Mouse (Mus musculus) left cerebral cortex, adult 8-10 months (tissue): ENCODE data around the gene Fzd7. TPM values are rescaled to one million over a fixed set of nuclear protein-coding genes. Genes with fewer than 3 reads are reported as not detected.
"Not testable (repeated sequence)": the region's sequence is repeated elsewhere in the genome, so short reads cannot be mapped to it uniquely, and the experiment has no call there.

Experiments used
- DNase-seq, 2 experiments: peaks; one replicate each; pipeline ENCODE4 v3.0.0; 2022; ENCODE audit warnings: low spot score in 2 of 2
- total RNA-seq, 4 experiments: library from RNA; stranded (reverse); gene quantifications; 2 replicates each; pipeline ENCODE4 v1.2.4; 2022

Fzd7 gene
- 1 to 10 TPM; 7.7 to 9.5 (median 8.2) TPM for total RNA-seq

DNA sequence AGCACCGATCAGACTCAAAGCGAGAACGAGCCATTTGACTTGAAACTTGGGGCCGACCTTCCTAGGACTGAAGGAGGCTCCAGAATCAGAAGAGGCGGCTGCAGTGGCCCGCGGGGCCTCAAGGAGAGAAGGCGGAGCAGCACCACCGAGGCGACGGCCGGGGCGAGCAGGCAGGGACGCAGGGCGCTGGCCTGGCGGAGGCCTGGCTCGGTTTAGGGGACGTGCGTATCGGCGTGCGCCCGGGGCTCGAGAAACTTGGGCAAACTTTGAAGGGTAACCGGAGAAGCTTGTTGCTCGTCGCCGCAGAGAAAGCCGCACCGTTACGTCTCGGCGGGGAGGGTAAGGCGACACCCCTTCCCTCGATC is at the start of gene Fzd7:
TSS of gene Fzd7 (plus strand) at position 94 of the 365 bp plus-strand sequence.
- no peak for DNase-seq

DNA sequence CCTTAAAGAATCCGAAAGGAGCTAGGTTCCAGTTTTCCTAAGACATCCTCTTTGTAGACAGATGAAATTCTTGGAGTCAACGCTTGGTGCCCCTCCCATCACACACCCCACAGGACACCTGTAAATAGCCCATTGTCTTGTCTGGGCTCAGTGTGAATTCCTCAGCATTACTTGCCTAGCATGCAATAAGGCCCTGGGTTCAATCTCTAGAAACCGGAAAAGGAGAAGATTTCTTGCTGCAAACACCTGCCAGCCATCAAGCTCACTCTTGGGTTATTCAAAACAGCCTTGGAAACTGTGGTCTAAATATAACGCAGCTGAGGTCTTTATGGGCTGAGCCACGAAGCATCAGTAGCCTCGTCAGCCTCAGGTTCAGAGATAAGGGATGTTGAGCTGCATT is 48.9 kb upstream of the Fzd7 start:
- no peak for DNase-seq

DNA sequence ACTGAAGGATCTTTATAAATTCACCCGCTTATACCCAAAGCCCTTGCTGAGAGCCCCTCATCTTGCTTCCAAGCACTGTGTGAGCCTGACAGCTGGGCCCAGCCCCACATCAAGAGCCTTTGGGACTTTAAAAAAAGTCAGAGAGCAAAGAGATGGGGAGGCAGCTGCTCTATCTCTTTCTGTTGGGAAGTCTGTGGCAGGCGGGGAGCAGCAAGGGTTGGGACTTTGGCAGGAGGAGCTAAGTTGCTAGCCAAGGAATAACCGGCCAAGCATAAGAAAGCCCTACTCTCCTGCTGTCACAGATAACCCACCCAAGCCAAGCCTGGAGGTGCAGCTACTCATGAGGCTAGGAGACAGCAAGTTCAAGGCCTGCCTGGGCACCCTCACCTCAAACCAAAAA is 48.2 kb upstream of the Fzd7 start:
- no peak for DNase-seq

DNA sequence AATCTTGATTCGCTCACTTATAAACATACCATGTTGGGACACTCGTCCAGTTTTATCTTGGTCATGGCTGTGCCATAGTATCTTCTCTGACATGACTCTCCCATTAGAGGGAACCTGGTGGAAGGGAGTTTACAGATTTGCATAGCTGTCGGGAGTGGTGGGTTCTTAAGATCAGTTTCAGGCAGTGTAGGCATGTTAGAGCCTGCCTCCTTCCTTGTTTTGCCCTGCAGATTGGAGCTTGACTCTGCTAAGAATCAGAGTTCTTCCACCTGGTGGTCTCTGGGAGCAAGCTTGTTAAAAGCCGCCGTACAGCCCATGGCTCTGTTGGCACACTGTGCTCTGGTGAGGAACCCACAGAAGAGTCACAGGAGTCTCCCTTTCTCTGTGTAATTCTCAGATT is 47.0 kb upstream of the Fzd7 start:
- no peak for DNase-seq

DNA sequence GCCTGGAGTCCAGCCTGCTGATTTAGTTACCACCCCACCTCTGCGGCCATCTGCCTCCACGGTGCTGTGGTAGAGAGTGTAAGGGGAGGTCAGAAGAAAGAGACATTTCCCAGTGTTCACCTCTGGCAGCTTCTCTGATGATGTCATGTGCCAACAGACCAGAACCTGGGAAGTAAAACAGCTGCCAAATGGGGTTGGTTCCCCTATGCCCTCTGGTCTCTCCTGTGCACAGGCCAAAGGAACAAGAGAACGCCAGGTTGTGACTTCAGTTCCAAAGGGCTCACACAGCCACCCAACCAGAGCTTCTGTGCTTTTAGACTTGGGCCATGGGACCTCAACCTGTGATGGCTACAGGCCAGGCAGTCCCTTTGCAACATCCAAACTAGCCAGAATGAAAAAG is 45.9 kb upstream of the Fzd7 start:
- no peak for DNase-seq

DNA sequence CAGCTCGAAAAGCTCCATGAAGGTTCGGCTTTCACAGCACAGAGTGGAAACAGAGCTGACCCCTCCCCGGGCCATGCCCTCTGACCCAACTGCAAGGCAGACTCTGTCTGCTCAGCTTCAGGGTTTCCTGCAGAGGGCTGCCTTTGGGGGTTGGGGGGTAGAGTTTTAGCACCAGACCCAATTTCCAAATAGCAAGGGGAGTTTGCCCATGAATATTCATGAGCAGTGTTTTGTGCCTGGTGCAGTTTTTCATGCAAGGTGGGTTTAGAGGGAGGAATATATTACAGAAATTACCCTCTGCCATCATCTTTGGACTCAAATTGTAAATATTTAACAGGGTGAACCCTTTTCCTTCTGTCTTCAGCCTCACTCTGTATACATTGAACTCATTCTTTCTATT is 44.3 kb upstream of the Fzd7 start:
- DNase-seq = no peak

DNA sequence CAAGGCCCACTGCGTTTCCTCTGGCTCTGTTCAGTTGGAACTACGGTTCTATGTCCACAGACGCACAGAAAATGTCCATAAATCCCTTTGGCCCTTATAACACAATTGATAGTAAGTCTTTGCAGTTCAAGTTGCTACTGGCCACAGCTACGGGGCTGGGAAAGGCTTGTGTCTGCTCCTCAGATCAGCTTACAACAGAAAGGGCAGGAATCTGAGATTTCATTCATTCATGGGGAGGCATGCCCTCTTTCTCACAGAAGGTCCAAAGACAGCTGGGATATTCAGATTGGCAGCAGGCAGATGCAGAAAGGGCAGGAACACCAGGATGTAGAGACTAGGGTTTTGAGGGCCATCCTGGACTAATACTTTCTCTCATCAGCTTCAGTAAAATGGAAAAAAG is 43.9 kb upstream of the Fzd7 start:
- no peak for DNase-seq

DNA sequence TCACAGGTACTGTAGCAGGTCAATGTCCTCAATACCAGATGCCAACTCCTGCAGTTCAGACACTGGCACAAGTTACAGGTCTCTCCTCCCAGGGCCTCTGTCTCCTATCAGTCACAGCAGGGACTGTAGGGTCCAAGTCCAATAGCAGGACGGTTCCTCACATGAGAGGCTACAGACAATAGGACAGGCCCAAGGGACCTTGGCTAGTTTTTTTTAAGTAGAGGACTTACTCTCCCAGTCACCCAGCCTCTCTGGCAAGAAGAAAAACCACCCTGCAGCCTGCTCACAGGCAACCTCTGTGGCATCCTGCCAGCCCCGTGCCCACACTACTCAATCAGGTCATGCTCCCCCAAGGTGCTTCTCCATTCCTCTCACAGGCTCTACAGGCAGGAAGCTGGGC is 43.0 kb upstream of the Fzd7 start:
- DNase-seq = no peak

DNA sequence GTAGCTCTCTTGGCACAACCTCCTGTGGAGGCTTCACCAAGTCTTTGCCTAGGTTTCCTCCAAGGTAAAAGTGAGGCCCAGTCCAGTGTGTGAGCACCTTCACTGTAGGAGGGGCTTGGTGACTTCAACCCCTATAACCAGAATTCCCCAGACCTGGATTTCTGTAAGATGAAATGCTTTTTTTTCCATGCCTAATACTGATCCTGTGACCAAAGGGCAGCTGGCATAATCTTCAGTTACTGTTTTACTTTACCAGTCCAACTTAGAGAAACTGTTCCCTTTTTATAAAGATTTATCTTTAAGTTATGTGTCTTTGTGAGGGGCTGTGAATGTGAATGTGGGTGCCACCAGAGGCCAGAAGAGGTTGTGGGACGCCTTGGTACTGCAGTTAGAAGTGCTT is 42.3 kb upstream of the Fzd7 start:
- DNase-seq = no peak

DNA sequence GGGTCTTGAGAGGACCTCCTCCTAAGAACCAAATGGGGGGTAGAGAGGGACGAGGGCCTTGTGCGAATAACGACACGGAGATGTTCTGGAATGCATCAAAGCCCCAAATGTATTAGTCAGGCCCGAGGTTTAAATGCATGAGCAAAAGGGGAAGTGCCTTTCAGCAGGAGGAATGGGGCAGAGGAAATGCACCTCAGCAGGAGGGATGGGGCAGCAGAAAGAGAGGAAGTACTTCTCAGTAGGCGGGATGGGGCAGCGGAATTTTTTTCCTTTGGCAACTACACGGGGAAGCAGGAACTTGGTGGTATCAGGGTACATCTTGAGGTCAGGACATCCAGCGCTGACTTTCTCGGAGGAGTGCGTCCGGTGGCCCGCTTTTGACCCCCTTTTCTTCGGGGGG is 39.5 kb upstream of the Fzd7 start:
- DNase-seq = not testable (repeated sequence)

DNA sequence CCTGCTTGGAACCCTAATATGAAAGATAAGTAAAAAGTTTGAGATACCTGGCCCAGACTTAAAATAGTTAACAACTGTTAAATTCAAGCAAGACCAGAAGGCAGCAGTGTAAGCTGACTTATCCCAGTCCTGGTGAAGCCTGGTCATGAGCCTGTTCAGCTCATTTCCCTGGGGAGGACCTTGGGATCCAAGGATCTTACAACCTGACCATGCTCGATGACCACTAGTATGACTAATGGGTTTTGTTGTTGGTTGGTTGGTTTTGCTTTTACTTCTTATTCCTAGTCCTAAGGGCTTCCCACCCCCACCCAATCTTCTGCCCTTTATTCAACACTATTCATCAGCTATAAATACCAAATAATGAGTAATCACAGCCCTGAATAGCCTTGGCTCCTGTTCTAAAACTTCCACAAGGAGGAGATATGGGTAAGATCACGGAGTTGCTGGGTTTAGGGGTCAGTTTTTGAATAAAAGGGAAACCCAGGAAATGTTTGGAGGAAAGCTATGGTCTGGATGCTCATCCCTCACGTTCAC is 38.0 kb upstream of the Fzd7 start:
- DNase-seq = no peak

DNA sequence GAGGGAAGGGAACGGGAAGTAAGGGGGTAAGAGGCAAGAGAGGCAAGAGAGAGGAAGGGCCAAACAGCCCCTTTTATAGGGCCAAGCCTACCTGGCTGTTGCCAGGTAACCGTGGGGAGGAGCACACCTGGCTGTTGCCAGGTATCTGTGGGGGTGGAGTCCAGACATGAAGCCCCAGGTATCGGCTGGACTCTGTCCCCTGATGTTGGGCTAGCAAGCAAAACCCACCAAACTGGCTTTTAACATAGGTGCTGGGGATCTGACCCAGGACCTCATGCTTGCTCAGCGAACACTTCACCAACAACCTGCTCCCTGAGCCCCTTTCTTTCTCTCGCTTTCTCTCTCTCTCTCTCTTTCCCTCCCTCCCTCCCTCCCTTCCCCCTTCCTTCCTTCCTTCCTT is 37.0 kb upstream of the Fzd7 start:
- no peak for DNase-seq

DNA sequence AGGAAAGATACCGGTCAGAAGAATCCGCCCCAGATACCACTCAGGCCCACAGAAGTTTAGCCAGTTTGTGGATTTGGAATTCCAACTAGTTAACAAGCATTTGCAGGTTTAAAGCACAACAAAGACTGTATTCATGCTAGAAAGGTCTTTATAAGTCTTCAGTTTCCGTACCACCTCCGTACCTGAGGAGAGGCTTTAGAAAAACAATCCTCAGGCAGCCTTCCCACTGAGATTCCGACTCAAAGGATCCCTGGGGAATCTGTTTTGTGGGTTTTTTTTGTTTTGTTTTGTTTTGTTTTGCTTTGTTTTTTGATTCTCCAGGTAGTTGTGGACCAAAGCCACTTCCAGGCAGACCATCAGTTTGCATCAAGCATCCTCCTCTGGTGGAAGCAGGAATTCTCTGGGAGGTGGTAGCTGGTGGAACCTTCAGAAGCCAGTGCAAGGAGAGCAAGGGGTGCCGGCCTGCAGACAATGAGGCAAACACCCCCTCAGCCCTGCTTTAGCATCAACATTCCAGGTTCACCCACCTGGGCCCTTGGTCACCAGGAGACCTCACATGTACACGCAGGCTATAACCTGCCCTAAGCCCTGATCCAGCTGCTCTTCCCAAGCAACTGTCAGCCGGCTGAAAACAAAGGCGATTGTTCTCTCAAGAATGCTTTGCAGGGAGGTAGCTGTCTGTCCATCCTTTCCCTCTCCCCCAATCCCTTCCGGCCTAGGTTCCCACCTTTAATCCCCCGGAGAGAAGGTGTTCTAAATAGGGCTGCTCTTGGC is 33.5 kb upstream of the Fzd7 start:
- DNase-seq = no peak

DNA sequence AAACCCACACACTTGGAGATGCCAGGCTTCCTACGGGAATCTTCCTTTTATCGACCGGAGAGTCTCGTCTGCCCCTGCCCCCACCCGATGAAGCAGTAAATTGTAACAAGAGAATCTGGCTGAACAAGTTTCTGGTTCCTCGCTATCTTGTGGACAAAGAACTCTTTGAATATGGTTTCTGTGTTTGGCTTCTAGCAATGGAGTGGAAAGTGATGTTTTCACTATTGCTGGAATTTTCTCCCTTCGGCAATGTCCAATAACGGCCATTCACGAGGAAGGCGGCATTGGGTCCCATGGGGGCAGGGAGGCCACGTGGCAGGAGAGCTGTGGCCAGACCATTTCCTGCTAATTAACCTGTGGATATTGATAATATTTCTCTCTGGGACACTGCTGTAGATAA is 32.8 kb upstream of the Fzd7 start:
- no peak for DNase-seq

DNA sequence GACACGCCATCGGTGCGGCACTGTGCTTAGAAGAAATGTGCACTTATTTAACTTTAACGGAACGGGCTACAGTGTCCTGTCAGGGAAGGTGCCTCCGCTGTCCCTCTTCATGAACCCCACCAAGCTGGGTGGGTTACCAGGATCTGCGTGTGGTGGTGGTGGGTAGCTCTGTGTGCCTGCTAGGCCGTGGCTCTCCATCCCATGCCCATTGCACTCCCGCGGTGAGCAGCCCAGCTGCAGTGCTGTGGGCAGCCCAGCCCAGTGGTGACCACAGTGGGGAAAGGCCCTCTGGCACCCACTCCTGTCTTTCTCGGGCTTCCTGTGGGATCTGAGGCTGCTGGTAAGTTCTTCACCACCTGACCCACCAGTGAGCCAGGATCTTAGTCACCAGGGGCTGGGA is 31.3 kb upstream of the Fzd7 start:
- no peak for DNase-seq

DNA sequence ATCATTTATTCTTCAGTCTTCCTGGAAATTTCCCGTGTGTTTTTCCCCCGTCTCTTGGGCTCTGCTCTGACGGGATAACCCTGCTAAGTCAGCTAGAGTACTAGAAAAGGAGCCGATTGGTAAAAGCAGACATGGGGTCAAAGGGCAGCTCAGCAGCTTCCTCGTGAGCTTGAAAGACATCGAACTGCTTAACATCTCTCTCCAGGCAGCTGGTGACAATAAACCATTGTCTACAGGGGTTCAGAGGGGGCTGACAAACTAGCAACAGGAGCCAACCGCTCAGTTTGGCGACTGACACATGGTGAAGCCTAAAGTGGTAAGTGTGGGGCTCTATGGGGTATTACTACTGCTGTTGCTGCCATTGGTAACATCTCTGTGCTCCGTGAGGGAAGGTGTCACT is 30.6 kb upstream of the Fzd7 start:
- no peak for DNase-seq

DNA sequence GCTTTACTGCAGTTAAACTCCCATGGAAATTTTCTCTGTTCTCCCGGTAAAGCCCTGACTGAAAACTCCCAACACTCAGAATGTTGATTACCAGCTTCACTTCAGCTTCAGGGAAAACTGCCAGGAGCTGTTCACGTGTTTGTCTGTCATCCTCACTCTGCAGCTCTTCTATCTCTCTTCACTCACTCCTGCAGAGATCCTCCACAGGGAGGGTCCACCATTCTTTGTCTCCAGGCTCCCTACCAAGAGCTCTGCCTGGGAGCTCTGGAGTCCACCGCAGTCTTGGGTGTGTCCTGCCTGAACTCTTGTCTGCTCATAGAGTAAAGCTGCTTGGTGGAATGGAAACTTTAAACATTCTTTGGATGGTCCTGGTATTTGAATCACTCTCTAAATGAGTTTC is 25.4 kb upstream of the Fzd7 start:
- no peak for DNase-seq

DNA sequence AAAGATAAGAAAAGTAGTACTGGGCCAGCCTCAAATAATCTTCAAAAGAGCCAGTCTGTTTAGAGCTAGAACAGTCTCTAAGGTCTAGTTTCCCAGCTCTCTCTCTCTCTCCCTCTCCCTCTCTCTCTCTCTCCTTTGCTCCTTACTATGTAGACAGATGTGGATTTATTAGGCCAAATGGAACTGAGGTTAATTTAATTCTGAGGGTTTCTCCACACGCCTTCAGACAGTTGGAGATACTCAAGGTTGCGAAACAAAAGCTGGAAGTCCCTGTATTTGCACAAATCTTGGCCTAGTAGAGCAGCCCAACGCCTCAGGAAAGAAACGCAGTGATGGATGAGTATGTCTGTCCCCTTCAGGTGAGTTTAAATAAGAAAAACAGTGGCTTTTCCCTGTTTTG is 24.4 kb upstream of the Fzd7 start:
- no peak for DNase-seq

DNA sequence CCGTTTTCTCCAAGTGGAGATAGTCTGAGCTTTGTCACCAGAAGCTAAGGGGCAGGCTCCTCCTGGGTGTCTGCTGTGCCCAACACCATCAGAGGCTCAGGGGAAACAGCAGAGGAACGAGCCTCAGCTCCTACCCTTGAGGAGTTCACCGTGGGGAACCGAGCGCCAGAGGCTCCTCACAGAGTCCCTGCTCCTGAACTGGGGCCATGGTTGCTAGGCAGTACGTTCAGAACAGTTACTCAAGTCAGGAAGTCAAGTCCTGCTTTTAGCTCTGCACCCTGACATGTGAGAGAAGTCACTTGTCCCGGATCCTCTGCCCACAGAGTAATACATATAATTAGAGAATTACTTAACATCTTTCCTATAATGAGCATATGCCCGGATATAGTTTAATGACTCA is 23.3 kb upstream of the Fzd7 start:
- DNase-seq = no peak

DNA sequence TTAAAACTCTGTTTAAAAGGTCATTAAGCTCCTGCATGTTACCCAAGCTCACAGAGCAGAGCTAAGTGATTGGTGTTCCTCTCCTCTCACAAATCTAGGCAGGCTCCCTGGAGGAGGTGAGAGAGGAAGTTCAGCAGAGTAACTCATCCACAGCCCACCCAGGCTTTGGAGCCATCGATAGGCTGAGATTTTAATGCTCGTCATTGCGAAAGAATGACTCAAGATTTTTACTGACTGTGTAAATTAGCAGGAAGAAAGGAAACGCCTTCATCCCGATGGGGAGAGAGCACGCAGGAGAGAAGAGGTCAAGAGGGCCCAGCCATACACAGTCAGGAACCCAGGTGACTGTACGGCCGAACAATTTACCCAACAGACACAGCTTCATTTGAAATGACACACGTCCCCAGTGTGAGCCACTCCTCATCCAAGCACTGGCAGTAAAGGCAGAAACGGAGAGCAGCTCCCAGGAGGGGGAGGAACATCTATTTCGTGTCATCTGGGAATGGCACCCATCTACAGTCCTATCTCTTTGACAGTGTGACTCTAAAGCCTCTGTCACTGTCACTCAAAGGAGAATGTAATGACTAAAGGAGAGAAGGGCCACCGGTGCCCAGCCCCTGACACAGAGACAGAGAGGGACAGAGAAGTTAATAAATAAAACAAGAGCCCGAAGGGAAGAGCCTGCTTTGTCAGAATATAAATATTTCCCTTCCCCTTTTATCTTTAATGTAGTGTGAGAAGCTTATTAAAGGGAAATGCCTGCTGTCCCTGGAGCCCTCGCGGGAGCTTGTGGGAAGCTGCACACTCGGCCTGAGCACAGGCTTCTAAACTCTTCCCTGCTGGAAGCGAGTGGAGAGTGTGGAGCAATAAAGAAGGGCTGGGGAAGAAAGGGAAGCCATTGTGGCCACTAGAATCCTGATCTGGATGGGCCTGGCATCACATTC is 17.3 kb upstream of the Fzd7 start:
- no peak for DNase-seq

DNA sequence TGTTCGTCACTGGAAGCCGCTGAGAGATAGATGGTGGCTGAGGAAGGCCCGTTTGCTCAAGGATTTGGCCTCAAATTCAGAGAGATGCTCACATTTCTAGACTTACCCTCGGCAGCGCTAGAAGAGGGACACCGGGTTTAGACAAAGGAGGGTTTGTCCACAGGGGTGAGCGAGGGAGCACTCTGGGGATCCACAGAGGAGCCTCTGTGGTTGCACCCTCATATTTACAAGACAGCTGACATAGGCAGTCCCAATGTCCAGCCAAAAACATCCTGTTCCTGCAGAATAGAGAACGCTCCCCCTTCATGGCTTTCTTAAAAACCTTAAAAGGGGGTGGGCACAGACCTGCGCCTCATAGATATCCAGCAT is 16.6 kb upstream of the Fzd7 start:
- DNase-seq = no peak

DNA sequence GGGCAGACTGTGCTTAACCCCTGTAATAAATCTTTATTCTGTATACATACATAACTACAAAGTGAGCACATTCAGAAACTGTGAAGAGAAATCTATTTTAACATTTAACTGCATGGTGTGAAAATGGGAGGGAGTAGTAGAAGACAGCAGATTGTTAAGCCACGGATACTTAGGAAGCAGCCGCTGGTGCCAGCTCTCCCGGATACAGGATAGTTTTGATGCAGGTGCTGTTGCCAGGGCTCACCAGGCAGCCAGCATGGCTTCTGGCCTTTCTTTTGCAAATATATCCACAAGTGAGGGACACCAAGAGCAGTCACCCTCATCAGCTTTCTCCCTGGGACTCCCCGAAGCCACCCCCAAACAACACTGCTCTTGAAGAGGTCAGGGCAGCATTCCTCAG is 13.1 kb upstream of the Fzd7 start:
- DNase-seq = peak in 1 of 2 experiments; percentile 18

DNA sequence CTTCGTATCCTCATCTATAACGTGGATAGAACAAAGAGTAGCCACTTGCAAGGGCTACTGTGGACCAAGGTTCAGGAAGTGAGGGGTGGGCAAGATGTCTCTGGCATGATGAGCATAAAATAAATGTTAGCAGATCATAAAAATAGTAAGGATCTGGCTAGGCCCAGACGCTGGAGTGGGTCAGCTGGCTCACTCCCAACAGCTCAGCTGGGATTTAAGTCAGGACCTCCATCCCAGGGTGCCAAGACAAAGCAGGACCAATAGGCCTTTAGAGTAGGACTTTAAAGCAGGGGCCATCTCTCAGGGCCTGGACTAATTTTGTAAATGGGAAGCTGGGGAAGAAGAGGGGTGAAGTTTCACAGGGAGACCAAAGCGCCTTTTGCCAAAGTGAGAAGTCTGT is 11.5 kb upstream of the Fzd7 start:
- no peak for DNase-seq
